Mouse (Mus musculus) liver, embryonic 14.5 days (tissue): ENCODE results near the gene 1700123O20Rik. TPM values are rescaled to one million over a fixed set of nuclear protein-coding genes. Genes with fewer than 3 reads are reported as not detected.

Experiments
- ATAC-seq: fragments of 200-750 bp; cut with Nextera tagmentation; 2 replicates; pipeline ENCODE4 v1.8.0; 2017; ENCODE audit warnings: moderate number of reproducible peaks, mild to moderate bottlenecking, moderate library complexity; ENCODE audit not compliant: insufficient read depth
- DNase-seq, 3 experiments: peaks; one replicate each; pipeline ENCODE4 v3.0.0-alpha.2; 2012 to 2013; ENCODE audit warnings: low read depth in 3 of 3, low spot score in 3 of 3
- H3K27ac ChIP-seq: fragments of 300-500 bp; sonication (generic); 2 replicates; pipeline ENCODE4 v1.5.1; 2014; ENCODE audit warnings: moderate library complexity, mild to moderate bottlenecking, control low read depth, inconsistent platforms
- H3K27me3 ChIP-seq: fragments of 300-500 bp; sonication (generic); 2 replicates; pipeline ENCODE4 v1.6.1; 2014; ENCODE audit warnings: mild to moderate bottlenecking, low read length, moderate library complexity; ENCODE audit not compliant: control insufficient read depth, insufficient read depth
- H3K36me3 ChIP-seq: fragments of 300-500 bp; sonication (generic); replicated peaks from 2 replicates; pipeline ENCODE4 v1.6.1; 2014; ENCODE audit warnings: low read depth; ENCODE audit not compliant: control insufficient read depth, insufficient read depth
- H3K4me1 ChIP-seq, 2 experiments: fragments of 200-500 bp in 1 of 2; fragments of 300-500 bp in 1 of 2; sonication (generic) in 1 of 2; replicated peaks; 2 replicates each; pipeline ENCODE4 v1.6.1; 2012 to 2014; ENCODE audit warnings: antibody characterized with exemption in 1 of 2, inconsistent platforms in 1 of 2, low read length in 1 of 2; ENCODE audit not compliant: control insufficient read depth in 2 of 2, insufficient read depth in 2 of 2
- H3K4me2 ChIP-seq: fragments of 300-500 bp; sonication (generic); 2 replicates; pipeline ENCODE4 v1.6.1; 2014; ENCODE audit warnings: low read depth, mild to moderate bottlenecking, control low read depth, moderate library complexity
- H3K4me3 ChIP-seq, 2 experiments: fragments of 200-500 bp in 1 of 2; fragments of 300-500 bp in 1 of 2; sonication (generic) in 1 of 2; 2 replicates each; pipeline ENCODE4 v1.5.1; 2012 to 2014; ENCODE audit warnings: low read depth in 2 of 2, low read length in 2 of 2, mild to moderate bottlenecking in 2 of 2, control low read depth in 1 of 2, inconsistent platforms in 1 of 2, moderate library complexity in 1 of 2; ENCODE audit not compliant: insufficient read depth in 1 of 2
- H3K9ac ChIP-seq: fragments of 300-500 bp; sonication (generic); replicated peaks from 2 replicates; pipeline ENCODE4 v1.6.1; 2014; ENCODE audit warnings: mild to moderate bottlenecking, control low read depth, moderate library complexity
- H3K9me3 ChIP-seq: fragments of 300-500 bp; sonication (generic); 2 replicates; pipeline ENCODE4 v1.6.1; 2016; ENCODE audit warnings: low read length, mixed read lengths; ENCODE audit not compliant: control insufficient read depth
- CTCF ChIP-seq: IDR thresholded peaks from 2 replicates; pipeline ENCODE4 v1.5.1; 2016; ENCODE audit warnings: antibody characterized with exemption, low read depth, control low read depth
- EP300 ChIP-seq: IDR thresholded peaks from 2 replicates; pipeline ENCODE4 v1.6.1; 2016; ENCODE audit warnings: antibody characterized with exemption, low read depth
- WGBS: fragments of 180-500 bp; shearing (Covaris S2); extraction: QIAGEN DNeasy Blood & Tissue Kit; methylation state at CpG from one replicate; pipeline ENCODE4 v1.1.7; 2014; ENCODE audit not compliant: insufficient replicate concordance; 5-methylcytosine and 5-hydroxymethylcytosine counted together
- polyA plus RNA-seq, 2 experiments: library from polyadenylated mRNA; depleted of rRNA in 1 of 2; stranded (reverse) in 1 of 2; unstranded in 1 of 2; fragments of >200 nt; fragmentation: Nextera tagmentation in 1 of 2; extraction: Ambion mirVana in 1 of 2; gene quantifications; 2 replicates each; pipeline versions ENCODE4 v1.2.1 to v1.2.3; 2012 to 2014

1700123O20Rik gene
- polyA plus RNA-seq, 2 experiments, result 33.6 to 39.9 TPM

GRCm38 (mm10) chr14:54728823-54729653 lies 43.0 kb downstream of the 1700123O20Rik start:
- Histone ChIP-seq H3K4me2 (no peak overlapping the region), H3K36me3 (no peaks in the 10 kb centered on the region), H3K9ac (no peak overlapping the region), H3K4me1 (no peaks in the 10 kb centered on the region), H3K9me3 (no peaks in the 10 kb centered on the region), H3K4me3 (no peak overlapping the region), H3K27ac (no peak overlapping the region), H3K27me3 (no peaks in the 10 kb centered on the region)
- 64% methylated on average over 13 of the region's 13 CpGs for WGBS
- ATAC-seq (no peak), DNase-seq (no peak)
- no peak for TF ChIP-seq EP300
- no peak for TF ChIP-seq CTCF

- DNase-seq, result no peak
Measured at GRCm38 (mm10) chr14:54730305-54730704, 44.3 kb downstream of the 1700123O20Rik start.

GRCm38 (mm10) chr14:54732206-54732605 lies 46.2 kb downstream of the 1700123O20Rik start:
- no peaks in the 10 kb centered on the region for H3K4me1 ChIP-seq
- DNase-seq, result no peak
- WGBS, result 66% methylated on average over 8 of the region's 8 CpGs
- no peaks in the 10 kb centered on the region for H3K9me3 ChIP-seq
- ATAC-seq, result no peak
- H3K4me2 ChIP-seq, result no peak overlapping the region
- H3K27ac ChIP-seq, result no peak overlapping the region
- H3K9ac ChIP-seq, result no peak overlapping the region
- TF ChIP-seq EP300 (no peak), CTCF (no peak)
- no peak overlapping the region for H3K4me3 ChIP-seq
- H3K27me3 ChIP-seq, result no peaks in the 10 kb centered on the region
- no peaks in the 10 kb centered on the region for H3K36me3 ChIP-seq

More at GRCm38 (mm10) chr14:54730305-54730704, 44.3 kb downstream of the 1700123O20Rik start:
- Histone ChIP-seq H3K27me3 (no peaks in the 10 kb centered on the region), H3K4me3 (no peak overlapping the region), H3K9me3 (no peaks in the 10 kb centered on the region), H3K4me2 (no peak overlapping the region), H3K27ac (no peak overlapping the region), H3K4me1 (no peaks in the 10 kb centered on the region), H3K9ac (no peak overlapping the region), H3K36me3 (no peaks in the 10 kb centered on the region)
- no peak for ATAC-seq
- TF ChIP-seq EP300 (no peak), CTCF (no peak)
- 77% methylated on average over 6 of the region's 6 CpGs for WGBS

- WGBS, result 56% methylated on average over 4 of the region's 4 CpGs
- Histone ChIP-seq H3K4me2 (no peak overlapping the region), H3K36me3 (no peaks in the 10 kb centered on the region), H3K27ac (no peak overlapping the region), H3K9ac (no peak overlapping the region), H3K4me1 (no peaks in the 10 kb centered on the region), H3K4me3 (no peak overlapping the region), H3K27me3 (no peaks in the 10 kb centered on the region), H3K9me3 (no peaks in the 10 kb centered on the region)
- ATAC-seq, result no peak
- no peak for DNase-seq
- no peak for TF ChIP-seq CTCF
- TF ChIP-seq EP300, result no peak
Measured at GRCm38 (mm10) chr14:54734004-54734403, 48.0 kb downstream of the 1700123O20Rik start.

- DNase-seq (no peak), ATAC-seq (no peak)
- Histone ChIP-seq H3K4me1 (no peaks in the 10 kb centered on the region), H3K9me3 (no peaks in the 10 kb centered on the region), H3K27me3 (no peaks in the 10 kb centered on the region), H3K4me3 (no peak overlapping the region), H3K27ac (no peak overlapping the region), H3K36me3 (no peaks in the 10 kb centered on the region), H3K4me2 (no peak overlapping the region), H3K9ac (no peak overlapping the region)
- WGBS, result 30% methylated on average over 4 of the region's 4 CpGs
- TF ChIP-seq EP300 (no peak), CTCF (no peak)
Measured at GRCm38 (mm10) chr14:54735221-54735620, 49.2 kb downstream of the 1700123O20Rik start.
